Mouse (Mus musculus): Measurements from ENCODE around the gene Trim3. TPM values are rescaled to one million over a fixed set of nuclear protein-coding genes. Genes with fewer than 3 reads are reported as not detected.
A peak's percentile ranks its signal among the peaks of the same experiment; 100 is the strongest.

Gene Trim3
- polyA plus RNA-seq, 1 experiment from 2014 or later, result 24.5 TPM

DNA sequence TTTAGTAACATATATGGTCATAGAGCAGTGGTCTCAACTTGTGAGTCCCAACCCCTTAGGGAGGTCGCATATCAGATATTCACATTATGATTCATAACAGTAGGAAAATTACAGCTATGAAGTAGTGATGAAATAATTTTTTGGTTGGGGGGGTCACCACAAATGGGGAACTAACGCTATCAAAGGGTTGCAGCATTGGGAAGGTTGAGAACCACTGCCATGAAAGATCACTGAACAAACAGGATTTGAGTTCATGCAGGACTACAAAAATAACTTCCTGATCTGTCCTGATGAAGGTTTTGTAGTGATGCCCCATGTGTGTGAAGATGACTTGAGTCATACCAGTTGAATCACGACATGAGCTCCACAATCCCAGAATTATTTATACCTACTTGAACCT, 24.9 kb downstream of the Trim3 start:
- no peak overlapping the region for H3K4me3 ChIP-seq
- 0 out of 2 replicates have a peak, but pooled peaks cover 6% of the 10 kb centered on the region for H3K9me3 ChIP-seq
- no peak for ATAC-seq (ENCODE audit: extremely low read depth, insufficient number of reproducible peaks, low FRiP score, low TSS enrichment)
- no peak overlapping the region for H3K4me2 ChIP-seq
- H3K27me3 ChIP-seq (replicated peaks), result no peaks in the 10 kb centered on the region
- 78% methylated on average over 3 of the region's 3 CpGs for WGBS
- peaks cover 42% of the 10 kb centered on the region for H3K36me3 ChIP-seq
- H3K27ac ChIP-seq (replicated peaks), result no peak overlapping the region
- H3K9ac ChIP-seq, result no peak overlapping the region
- no peaks in the 10 kb centered on the region for H3K4me1 ChIP-seq

DNA sequence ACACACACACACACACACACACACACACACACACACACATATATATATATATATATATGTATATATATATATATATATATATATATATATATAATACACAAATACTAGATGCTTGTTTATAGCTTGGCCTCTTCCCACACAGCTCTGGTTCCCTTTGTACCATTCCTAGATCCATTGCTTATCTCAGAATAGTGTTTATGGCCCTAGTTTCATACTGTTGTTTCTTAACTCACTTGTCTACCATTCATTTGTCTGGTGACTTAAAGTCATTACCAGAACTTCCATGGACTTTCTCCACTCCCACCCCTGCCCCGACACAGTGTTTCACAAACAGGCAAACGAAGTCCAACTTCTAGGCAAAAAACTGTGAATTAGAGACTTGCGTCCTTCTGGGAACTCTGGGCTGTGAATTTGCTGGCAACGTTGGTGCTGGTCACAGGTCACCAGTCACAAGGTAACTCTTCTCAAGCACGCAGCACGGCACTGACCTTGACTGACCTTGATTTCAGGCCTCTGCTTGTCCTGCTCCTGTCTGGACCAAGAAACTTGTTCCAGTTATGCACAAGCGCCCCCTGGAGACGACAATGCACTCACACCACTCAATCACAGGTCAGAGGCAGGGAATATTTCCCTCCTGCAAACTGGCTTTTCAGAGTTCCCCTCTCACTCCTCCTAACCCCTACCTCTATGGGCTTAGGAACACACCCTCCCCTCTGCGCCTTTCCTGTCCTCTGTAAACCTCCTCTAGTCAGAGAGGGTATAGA, 30.3 kb downstream of the Trim3 start:
- Histone ChIP-seq H3K4me3 (no peak overlapping the region), H3K27me3 (replicated peaks) (no peaks in the 10 kb centered on the region), H3K4me2 (no peak overlapping the region), H3K36me3 (no peaks in the 10 kb centered on the region), H3K9me3 (0 out of 2 replicates have a peak, but pooled peaks cover 6% of the 10 kb centered on the region), H3K9ac (no peak overlapping the region), H3K27ac (replicated peaks) (no peak overlapping the region), H3K4me1 (no peaks in the 10 kb centered on the region)
- 40% methylated on average over 9 of the region's 9 CpGs for WGBS
- ATAC-seq (ENCODE audit: extremely low read depth, insufficient number of reproducible peaks, low FRiP score, low TSS enrichment), result no peak

DNA sequence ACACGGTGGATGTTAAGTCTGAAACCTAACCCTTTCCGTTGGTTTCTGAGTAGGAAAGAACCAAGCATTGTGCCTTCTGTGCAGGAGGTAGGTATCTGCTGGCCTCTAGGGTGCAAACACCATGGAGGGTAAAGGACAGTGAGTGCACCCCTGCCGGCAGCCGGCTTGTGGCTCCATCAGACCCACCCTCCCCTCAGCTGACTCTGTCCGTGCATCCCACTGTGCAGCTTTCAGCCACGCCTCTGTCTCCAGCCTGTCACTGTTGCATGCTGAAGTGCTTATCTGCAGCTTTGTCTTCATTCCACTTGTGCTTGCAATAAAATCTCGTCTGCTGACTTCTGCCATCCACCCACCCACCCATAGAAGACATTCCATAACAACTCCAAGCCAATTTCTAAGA, 43.3 kb downstream of the Trim3 start:
- Histone ChIP-seq H3K36me3 (no peaks in the 10 kb centered on the region), H3K27me3 (replicated peaks) (no peaks in the 10 kb centered on the region), H3K9me3 (no peaks in the 10 kb centered on the region), H3K4me2 (no peak overlapping the region), H3K4me1 (peaks cover 6% of the 10 kb centered on the region), H3K9ac (no peak overlapping the region), H3K4me3 (no peak overlapping the region), H3K27ac (replicated peaks) (no peak overlapping the region)
- no peak for ATAC-seq (ENCODE audit: extremely low read depth, insufficient number of reproducible peaks, low FRiP score, low TSS enrichment)
- 21% methylated on average over 7 of the region's 7 CpGs for WGBS

DNA sequence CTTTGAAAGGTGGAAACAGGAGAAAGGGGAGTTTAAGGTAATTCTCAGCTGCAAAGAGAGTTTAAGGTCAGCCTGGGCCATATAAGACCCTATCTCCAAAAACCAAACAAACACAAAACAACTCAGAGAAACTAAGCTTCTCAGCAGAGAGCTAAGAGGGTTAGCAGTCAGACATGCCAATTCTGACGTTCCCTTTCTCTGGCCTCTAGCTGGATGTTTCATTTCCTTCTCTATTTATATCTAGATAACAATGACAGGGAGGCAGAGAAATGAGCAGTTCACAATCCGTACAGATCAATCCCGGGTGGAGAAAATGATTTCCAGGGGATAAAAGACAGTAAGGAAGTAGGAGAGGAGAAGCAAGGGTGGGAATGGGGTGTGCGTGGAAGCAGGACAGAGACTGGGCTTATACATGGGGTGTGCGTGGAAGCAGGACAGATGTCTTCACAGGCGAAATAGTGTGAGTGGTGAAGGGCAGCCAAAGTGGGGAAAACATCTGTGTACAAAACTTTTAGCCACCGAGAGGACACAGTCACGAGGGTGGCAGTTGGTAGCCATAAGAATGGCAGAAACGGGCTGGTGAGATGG, 45.0 kb downstream of the Trim3 start:
- no peak overlapping the region for H3K9ac ChIP-seq
- H3K27me3 ChIP-seq (replicated peaks), result no peaks in the 10 kb centered on the region
- no peak overlapping the region for H3K27ac ChIP-seq (replicated peaks)
- no peak for ATAC-seq (ENCODE audit: extremely low read depth, insufficient number of reproducible peaks, low FRiP score, low TSS enrichment)
- no peaks in the 10 kb centered on the region for H3K36me3 ChIP-seq
- 57% methylated on average over 9 of the region's 9 CpGs for WGBS
- H3K4me1 ChIP-seq, result peaks cover 6% of the 10 kb centered on the region
- H3K4me3 ChIP-seq, result no peak overlapping the region
- H3K9me3 ChIP-seq, result no peaks in the 10 kb centered on the region
- H3K4me2 ChIP-seq, result no peak overlapping the region

DNA sequence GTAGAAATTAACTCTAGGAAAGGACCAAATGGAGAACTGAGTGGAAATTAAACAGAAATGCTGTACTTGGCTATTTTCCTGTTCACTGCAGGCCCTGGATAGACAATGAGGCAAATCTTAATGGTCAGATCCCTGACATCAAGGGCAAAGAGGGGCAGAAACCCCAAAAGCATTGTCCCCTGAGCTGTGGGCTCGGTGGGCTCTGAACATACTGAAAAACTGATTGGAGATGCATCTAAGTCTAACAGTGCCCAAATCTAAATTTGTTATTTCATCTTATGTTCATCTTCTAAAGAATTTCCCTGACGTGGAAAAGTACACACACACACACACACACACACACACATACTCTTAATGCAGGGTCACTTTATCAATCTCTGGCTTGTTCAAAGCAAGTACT, 51.4 kb downstream of the Trim3 start:
- H3K4me1 ChIP-seq, result peaks cover 16% of the 10 kb centered on the region
- no peaks in the 10 kb centered on the region for H3K9me3 ChIP-seq
- no peaks in the 10 kb centered on the region for H3K27me3 ChIP-seq (replicated peaks)
- peak overlapping the region; percentile 83 for H3K4me3 ChIP-seq
- peak overlapping the region; percentile 84 for H3K27ac ChIP-seq (replicated peaks)
- H3K9ac ChIP-seq, result peak overlapping the region; percentile 89
- H3K36me3 ChIP-seq, result no peaks in the 10 kb centered on the region
- no peak for ATAC-seq (ENCODE audit: extremely low read depth, insufficient number of reproducible peaks, low FRiP score, low TSS enrichment)
- H3K4me2 ChIP-seq, result peak overlapping the region; percentile 80
- 68% methylated on average over 2 of the region's 2 CpGs for WGBS

DNA sequence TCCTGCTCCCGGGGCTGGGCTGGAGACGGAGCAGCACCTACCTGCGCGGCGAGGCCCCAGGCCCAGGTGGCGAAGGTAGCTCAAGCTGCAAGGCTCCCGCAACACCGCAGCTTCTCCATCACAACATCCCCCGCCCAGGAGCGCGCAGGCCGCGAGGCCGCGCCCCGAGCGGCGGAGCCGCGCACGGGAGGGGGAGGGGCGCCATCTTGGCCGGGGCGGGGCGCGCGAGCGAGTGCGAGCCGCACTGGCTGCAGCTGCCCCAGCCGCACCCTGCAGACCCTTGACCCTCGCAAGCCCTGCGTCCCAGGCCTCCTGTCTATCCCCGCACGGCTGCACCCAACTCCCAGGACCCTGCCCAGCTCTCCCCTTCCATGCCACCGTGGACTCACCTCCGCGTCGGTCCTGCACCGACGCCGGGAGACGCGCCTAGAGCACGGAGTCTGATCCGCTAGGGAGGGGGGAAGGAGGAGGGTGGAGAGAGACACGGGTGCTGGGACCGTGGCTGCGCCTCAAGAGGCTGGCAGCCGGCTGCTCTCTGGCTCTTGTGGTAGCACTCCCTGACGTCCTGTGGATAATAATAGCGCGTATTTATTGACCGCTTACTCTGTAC, 52.2 kb downstream of the Trim3 start, which contains the start of gene Apbb1:
Gene Apbb1, minus strand, starts transcription at position 560 of the 610 bp plus-strand sequence.
- Histone ChIP-seq H3K9me3 (no peaks in the 10 kb centered on the region), H3K27ac (replicated peaks) (peak within 1 kb of the TSS; percentile 84), H3K4me2 (peak within 1 kb of the TSS; percentile 80), H3K9ac (peak within 1 kb of the TSS; percentile 89), H3K4me1 (peaks cover 22% of the 10 kb centered on the region), H3K27me3 (replicated peaks) (no peaks in the 10 kb centered on the region), H3K4me3 (peak within 1 kb of the TSS; percentile 83), H3K36me3 (no peaks in the 10 kb centered on the region)
- under 1% methylated on average over 54 of the region's 54 CpGs for WGBS
- peak; percentile 88 for ATAC-seq (ENCODE audit: extremely low read depth, insufficient number of reproducible peaks, low FRiP score, low TSS enrichment)

DNA sequence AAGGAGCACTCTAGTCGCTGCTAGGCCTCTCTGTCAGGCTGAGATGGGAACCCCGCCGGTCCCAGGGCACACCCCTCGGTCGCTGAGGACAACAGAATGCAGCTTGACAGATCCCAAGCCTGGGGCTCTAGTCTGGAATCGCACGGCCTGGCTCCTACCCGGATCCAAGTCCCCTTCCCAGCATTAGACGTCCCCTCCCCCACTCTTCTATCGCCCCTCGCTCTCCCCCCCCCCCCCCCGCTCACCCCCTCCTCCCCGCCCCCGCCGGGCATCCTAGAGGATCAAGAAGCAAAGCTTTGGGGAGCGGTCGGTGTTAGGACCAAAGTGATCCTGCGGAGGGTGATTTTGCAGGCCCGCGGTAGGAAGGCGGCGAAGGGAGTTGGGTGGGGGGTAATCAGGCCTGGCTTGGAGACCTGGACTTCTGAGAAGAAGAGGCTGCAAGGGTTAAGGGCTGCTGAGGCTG, 52.7 kb downstream of the Trim3 start:
- no peaks in the 10 kb centered on the region for H3K9me3 ChIP-seq
- H3K4me1 ChIP-seq, result peaks cover 27% of the 10 kb centered on the region
- no peak; the same call in 1 of the 2 replicates for ATAC-seq (ENCODE audit: extremely low read depth, insufficient number of reproducible peaks, low FRiP score, low TSS enrichment)
- H3K27ac ChIP-seq (replicated peaks), result peak overlapping the region; percentile 84
- H3K9ac ChIP-seq, result peak overlapping the region; percentile 89
- no peaks in the 10 kb centered on the region for H3K27me3 ChIP-seq (replicated peaks)
- 0% methylated on average over 18 of the region's 22 CpGs for WGBS
- no peaks in the 10 kb centered on the region for H3K36me3 ChIP-seq
- peak overlapping the region; percentile 80 for H3K4me2 ChIP-seq
- H3K4me3 ChIP-seq, result peak overlapping the region; percentile 83

DNA sequence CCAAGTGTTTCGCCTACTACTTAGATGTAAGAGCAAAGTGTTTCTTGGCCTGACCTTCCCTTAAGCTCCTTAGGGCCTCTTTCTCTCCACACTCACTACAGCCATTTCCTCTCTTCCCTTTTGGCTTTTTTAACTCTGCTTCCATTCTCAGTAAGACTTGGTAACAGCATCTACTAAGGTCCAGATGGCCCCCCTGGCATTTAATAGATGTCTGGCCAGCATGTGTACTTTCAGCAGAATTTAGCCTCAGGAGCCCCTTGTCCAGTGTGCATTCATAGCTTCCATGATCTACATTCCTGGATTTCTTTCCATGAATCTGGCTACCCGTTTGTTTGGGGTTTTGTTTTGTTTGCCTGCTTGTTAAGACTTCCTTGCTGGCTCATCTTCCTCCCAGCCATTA, 54.9 kb downstream of the Trim3 start:
- H3K27ac ChIP-seq (replicated peaks), result no peak overlapping the region
- H3K4me3 ChIP-seq, result no peak overlapping the region
- H3K9ac ChIP-seq, result no peak overlapping the region
- 72% methylated on average over 2 of the region's 2 CpGs for WGBS
- H3K36me3 ChIP-seq, result peaks cover 7% of the 10 kb centered on the region
- no peak for ATAC-seq (ENCODE audit: extremely low read depth, insufficient number of reproducible peaks, low FRiP score, low TSS enrichment)
- no peak overlapping the region for H3K4me2 ChIP-seq
- H3K27me3 ChIP-seq (replicated peaks), result no peaks in the 10 kb centered on the region
- H3K4me1 ChIP-seq, result peaks cover 27% of the 10 kb centered on the region
- no peaks in the 10 kb centered on the region for H3K9me3 ChIP-seq

DNA sequence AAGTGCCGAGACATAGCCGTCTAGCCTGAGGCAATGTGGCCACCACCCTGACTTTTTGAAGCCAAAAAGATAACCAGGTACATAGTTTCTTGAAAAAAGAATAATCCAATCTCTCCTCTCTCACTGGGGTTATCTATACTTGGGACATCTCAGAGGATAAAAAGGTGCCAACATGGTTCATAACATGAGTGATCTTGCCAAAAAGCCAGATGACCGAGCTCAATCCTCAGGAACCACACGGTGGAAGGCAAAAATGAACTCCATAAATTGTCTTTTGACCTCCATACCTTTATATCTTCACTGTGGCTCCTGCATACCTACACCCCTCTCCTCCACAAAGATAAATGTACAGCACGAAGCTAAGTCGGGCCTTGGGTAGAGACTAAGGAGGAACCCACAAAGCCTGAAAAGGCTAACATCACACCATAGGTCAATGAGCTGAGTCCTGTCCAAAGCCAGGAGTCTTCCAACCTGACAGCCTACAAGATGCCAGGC, 55.9 kb downstream of the Trim3 start:
- no peak overlapping the region for H3K4me2 ChIP-seq
- ATAC-seq (ENCODE audit: extremely low read depth, insufficient number of reproducible peaks, low FRiP score, low TSS enrichment), result no peak
- WGBS, result 82% methylated on average over 6 of the region's 6 CpGs
- no peaks in the 10 kb centered on the region for H3K27me3 ChIP-seq (replicated peaks)
- H3K9ac ChIP-seq, result no peak overlapping the region
- peaks cover 27% of the 10 kb centered on the region for H3K4me1 ChIP-seq
- no peak overlapping the region for H3K4me3 ChIP-seq
- no peak overlapping the region for H3K27ac ChIP-seq (replicated peaks)
- H3K36me3 ChIP-seq, result peaks cover 18% of the 10 kb centered on the region
- H3K9me3 ChIP-seq, result no peaks in the 10 kb centered on the region

DNA sequence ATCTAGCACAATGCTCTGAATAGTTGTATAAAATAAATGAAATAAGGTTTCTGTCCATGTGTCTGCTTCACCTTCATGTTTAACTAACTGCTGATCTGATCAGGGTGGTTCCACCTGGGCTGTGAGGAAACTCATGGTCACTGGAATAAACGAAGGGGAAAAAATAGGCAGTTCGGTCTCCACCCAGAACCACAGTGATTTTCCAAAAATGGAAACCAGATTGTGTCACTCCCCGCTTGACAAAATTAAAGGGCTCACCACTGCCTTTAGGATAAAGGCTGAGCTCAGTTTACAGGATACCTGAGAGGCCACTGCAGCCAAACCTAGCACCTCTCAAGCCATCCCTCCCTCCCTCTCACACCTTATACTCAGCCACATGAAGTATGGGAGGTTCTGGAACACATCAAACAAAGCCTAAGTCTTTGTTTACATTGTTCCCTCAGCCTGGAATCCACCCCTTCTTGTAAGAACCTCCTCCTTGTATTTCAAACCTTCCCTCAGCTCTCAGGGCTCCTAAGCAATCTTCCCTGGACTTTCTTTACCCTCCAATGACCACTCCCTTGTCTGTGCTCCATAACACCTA, 57.1 kb downstream of the Trim3 start:
- no peaks in the 10 kb centered on the region for H3K9me3 ChIP-seq
- no peak overlapping the region for H3K9ac ChIP-seq
- no peaks in the 10 kb centered on the region for H3K27me3 ChIP-seq (replicated peaks)
- no peak overlapping the region for H3K4me3 ChIP-seq
- no peak overlapping the region for H3K4me2 ChIP-seq
- ATAC-seq (ENCODE audit: extremely low read depth, insufficient number of reproducible peaks, low FRiP score, low TSS enrichment), result no peak
- H3K27ac ChIP-seq (replicated peaks), result no peak overlapping the region
- peaks cover 20% of the 10 kb centered on the region for H3K36me3 ChIP-seq
- H3K4me1 ChIP-seq, result peaks cover 20% of the 10 kb centered on the region
- WGBS, result 56% methylated on average over 3 of the region's 3 CpGs

DNA sequence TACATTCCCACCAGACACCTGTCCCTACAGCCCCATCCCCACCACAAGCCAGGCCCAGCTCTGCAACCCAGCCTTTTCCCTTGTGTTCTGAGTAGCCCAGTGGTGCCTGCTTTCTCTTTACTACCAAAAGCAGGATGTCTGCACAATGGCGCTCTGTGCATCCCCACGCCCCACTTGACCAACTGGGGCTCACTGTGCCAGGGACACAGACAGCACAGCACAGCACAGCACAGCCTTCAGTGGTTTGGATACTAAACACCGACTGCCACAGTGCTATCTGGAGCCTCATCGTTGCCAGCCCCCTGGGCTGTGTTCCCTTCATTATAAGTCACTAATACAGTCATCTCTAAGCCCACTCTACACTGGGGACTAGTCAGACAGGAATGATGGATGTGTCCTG, 58.8 kb downstream of the Trim3 start:
- H3K4me3 ChIP-seq, result no peak overlapping the region
- H3K9ac ChIP-seq, result no peak overlapping the region
- no peak overlapping the region for H3K4me2 ChIP-seq
- no peak for ATAC-seq (ENCODE audit: extremely low read depth, insufficient number of reproducible peaks, low FRiP score, low TSS enrichment)
- WGBS, result 81% methylated on average over 4 of the region's 4 CpGs
- no peaks in the 10 kb centered on the region for H3K27me3 ChIP-seq (replicated peaks)
- no peak overlapping the region for H3K27ac ChIP-seq (replicated peaks)
- no peaks in the 10 kb centered on the region for H3K9me3 ChIP-seq
- peaks cover 20% of the 10 kb centered on the region for H3K36me3 ChIP-seq
- peaks cover 27% of the 10 kb centered on the region for H3K4me1 ChIP-seq
